Mouse (Mus musculus) c-Kit-negative CD71-positive TER-119-positive erythroid progenitor cells, embryonic 14.5 days (primary cell): ENCODE data around the gene 4933428M09Rik.
"Not testable (repeated sequence)": the region's sequence is repeated elsewhere in the genome, so short reads cannot be mapped to it uniquely, and the experiment has no call there.

Experiments used
- DNase-seq: peaks from one replicate; pipeline ENCODE4 v3.0.0-alpha.2; 2013; ENCODE audit warnings: low read depth, low spot score

The 4933428M09Rik gene

DNA sequence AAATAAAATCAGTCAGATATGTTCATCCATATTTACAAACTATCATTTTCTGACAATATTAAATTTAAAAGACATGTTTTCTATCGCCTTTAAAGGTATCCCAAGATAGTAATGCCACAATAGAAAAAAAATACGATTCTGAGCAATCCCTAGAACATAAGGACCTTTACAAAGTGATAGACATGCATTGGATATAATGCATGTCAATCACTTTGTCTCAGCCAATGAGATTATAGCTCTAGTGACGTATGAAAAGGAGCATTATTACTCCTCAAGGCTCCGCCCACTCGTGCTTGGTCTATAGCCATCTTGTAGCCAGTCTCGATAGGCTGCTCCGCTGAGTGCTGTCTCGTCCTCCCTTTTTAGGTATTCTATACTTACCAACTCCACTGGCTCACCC lies at the start of gene 4933428M09Rik:
TSS of gene 4933428M09Rik (plus strand) at position 301 of the 400 bp plus-strand sequence.
- no peak for DNase-seq

DNA sequence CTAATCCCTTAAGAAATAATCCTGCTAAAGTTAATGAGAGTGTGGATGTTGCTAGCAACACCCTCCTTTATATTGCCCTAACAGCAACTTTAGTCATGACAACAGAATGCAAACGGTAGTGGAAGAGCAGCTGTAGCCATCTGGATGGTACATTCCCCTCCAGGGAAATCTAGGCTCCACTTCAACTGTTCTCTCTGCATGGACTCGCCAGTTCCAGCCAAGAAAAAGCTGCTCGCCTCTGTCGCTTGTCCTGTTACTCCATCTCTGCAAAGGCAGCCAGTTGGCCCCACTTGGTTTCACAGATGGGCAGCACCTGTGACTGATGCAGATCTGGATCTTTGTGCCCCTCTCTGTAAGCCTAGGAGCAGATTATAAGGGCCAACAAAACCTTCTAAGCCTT lies 45.0 kb upstream of the 4933428M09Rik start:
- no peak for DNase-seq

DNA sequence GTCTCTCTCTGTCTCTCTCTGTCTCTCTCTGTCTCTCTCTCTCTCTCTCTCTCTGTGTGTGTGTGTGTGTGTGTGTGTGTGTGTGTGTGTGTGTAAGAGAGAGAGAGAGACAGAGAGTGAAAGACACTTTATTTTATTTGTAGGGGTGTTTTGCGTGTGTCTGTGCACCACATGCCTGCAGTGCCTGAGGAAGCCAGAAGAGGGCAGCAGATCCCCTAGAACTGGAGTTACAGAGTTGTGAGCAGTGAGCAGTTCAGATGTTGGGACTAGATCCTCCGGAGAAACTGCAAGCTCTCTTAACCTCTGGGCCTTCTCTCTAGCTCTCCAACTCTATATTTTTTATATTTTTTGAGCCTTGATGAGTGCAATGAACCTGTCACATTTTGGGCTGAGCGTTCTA lies 12.5 kb downstream of the 4933428M09Rik start:
- not testable (repeated sequence) for DNase-seq

DNA sequence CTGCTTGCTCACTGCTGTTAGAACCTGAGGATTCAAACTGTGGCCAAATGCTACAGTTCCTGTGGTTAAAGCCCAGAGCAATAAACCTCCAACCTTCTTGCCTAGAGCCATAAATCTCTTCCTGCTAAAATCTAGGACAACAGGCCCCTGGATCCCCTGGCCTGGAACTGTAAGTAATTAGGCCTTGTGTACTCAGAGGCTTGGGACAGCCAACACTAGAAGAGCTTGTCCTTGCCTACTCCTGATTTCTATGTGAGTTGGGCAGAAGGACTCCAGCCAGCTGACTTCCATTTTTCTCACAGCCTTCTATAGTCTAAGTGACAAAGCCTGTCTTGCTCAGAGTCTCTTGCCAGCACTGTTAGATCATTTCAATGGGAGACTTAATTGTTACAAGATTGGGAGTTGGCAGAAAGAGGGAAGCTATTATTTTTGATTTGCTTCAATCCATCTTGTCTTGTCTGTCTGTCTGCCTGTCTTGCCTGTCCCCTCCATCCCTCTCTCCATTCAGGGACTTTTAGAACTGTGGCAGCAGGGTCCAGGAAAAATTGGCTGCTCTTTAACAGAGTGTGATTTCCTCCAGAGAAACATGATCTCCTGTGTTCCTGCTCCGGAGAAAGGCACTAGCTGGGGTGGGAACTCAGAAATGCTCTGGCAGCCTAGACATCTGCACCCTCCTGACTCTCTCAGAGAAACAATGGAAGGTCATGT lies 15.7 kb downstream of the 4933428M09Rik start:
- no peak for DNase-seq

DNA sequence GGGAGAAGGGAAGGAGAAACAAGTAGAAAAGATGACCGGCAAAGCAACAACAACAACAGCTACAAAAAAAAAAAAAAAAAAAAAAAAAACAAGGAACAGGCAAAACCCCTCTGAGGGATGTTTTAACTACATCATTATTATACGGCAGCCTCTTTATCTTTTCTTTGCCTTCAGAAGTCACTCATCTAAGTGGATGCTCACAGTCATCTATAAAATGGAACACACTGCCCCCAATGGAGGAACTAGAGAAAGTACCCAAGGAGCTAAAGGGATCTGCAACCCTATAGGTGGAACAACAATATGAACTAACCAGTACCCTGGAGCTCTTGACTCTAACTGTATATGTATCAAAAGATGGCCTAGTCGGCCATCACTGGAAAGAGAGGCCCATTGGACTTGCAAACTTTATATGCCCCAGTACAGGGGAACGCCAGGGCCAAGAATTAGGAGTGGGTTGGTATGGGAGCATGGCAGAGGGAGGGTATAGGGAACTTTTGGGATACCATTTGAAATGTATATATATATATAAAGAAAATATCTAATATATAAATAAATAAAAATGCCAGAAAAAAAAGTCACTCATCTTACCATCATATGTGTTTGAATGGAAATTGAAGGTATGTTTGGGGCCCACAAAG lies 30.3 kb downstream of the 4933428M09Rik start:
- DNase-seq: not testable (repeated sequence)

DNA sequence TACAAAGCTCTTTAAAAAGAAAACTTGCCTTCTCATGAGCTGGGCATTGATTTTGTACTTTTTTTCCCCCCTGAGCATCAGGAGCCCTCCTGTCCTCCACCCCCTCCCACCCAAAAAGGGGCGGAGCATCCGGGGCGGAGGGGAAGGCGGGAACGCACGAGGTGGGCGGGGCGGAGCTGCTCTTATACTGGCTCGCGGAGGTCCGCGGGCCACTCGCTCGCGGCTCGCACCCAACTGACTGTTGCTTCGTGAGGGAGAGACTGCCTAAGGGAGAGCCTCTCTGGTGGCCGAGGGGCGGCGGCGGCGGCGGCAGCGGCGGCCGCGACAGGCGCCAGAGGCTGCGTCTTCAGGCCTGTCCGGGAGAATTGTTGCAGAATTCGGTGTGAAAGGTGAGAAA lies 30.8 kb downstream of the 4933428M09Rik start, which contains the start of gene Mum1l1:
TSS of gene Mum1l1 (plus strand) at position 214 of the 397 bp plus-strand sequence.
- no peak for DNase-seq

DNA sequence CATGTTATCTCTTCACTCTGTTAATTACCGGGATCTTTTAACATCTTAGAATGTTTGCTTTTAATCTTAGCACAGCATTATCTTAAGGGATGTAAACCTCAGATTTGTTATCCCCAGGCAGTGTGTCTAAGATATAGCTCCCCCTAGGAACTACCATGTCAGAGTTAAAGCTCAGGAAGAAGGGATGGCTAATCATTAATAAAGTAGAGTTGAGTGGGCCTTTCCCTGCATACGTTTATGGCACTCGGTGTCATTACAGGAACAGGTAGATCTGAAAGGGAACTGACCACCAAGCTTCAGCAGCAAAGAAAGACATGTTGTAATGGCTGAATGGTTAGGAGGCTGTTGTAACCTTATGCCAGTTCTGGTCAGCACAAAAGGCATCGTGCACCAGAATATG lies 35.7 kb downstream of the 4933428M09Rik start:
- no peak for DNase-seq

DNA sequence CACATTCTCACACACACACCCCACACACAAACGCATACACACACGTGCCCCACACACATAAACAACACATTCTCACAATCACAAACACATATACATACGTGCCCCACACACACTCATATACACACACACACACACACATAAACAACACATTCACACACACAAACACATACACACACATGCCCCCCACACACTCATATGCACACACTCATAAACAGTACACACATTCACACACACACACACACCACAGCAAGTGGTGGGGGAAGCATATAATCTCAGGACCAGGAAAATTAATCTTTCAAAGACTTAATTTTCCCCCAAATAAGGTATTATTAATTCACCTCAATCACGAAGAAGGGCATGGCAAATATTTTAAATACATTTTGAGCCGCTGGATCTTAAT lies 37.4 kb downstream of the 4933428M09Rik start:
- DNase-seq: no peak

DNA sequence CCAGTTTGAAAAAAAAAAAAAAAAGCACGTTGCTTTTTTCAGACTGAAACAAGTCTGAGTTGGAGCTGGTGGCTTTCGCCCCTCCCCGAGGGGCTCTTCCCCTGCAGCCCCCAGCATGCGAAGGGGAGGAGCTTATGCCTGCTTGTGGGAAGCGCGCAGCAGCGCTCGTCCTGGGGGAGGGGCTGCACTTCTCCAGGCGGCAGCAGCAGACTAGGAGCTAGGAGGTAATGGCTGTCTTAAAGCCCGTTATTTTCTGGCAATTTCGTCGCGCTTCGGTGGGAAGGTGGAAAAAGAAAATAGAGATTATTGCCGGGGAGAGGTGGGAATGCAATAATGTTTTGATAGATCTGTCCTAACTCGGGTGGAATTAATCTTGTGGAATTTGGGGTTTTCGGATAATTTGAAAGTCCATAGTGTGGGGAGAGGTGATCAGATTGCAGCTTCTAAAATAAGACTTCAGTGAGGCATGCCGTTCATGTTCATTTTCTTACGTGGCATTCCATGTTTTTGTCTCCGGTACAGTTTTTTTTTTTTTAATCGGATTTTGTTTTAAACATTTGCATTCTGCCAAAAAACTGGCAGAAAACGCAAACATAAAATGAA lies 38.1 kb downstream of the 4933428M09Rik start:
- no peak for DNase-seq

DNA sequence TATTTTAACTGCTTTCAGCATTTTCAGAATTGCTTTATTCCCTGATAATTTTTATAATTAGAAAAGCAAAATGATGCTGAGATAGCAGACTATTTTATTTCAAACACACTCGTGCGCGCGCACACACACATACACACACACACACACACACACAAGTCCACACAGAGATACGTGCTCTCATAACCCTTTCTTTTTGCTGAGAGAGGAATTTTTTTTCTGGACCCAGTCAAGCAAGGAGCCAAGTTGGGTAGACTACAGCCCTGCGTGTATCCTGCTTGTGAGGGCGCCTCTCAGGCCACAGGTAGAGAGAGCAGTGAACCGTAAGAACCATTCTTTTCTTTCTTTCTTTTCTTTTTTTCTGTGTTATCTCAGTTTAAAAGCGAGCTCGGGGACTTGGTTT lies 38.7 kb downstream of the 4933428M09Rik start:
- DNase-seq: no peak

DNA sequence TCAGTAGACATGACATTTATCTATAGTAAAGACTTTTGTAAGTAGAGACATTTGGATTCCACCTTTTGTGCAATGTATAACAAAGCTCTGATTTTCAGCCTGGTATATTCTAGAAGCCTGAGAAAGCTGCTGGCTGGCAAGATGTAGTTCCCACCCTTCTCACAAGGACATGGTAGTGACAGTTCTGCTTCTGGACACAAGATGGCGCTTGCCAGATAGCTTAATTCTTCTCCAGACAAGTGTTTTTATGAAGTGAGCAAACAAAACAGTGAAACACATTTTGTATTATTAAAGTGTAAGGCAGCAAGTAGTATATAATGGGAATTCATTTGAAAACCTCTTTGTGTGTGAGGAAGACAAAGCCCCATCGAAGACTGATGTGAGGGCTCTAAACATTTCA lies 40.0 kb downstream of the 4933428M09Rik start:
- no peak for DNase-seq

DNA sequence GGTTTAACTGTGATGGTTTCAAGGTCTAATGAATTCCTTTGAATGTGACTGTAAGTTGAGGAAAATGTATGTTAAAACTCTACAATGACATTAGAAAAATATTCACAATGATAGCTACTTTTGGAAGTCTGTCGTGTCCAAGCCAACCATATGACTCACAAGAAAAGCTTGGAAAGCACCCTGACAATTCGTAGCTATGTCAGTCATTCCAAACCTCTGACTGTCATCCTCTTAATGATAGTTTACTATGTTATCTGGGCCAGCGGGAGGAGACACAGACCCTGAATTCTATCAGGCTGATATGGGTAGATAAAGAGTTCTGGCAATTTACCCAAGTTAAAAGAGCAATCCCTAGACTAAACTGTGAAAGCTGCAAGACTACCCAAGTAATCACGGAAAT lies 41.8 kb downstream of the 4933428M09Rik start:
- no peak for DNase-seq

DNA sequence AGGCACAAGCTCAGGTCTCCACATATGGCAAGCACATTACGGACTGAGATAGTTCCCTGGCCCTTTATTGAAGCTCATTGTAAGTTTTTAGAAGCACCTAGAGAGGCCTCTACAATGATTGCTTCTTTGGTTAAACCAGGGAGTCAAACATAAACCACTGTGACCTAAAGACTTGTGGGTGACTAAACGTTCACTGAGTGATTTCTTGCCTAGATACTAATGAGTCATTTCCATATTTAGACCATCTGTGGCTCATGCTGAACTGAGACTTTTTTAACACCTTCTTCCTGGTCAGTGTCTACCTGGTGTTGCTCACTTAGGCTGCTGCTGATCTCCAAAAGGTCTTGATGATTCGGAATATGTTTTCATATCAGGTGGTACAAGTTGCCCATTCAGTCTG lies 42.9 kb downstream of the 4933428M09Rik start:
- DNase-seq: no peak
